Comparison of ENCODE assay signal across 22 mouse cellular contexts in the genomic region with DNA sequence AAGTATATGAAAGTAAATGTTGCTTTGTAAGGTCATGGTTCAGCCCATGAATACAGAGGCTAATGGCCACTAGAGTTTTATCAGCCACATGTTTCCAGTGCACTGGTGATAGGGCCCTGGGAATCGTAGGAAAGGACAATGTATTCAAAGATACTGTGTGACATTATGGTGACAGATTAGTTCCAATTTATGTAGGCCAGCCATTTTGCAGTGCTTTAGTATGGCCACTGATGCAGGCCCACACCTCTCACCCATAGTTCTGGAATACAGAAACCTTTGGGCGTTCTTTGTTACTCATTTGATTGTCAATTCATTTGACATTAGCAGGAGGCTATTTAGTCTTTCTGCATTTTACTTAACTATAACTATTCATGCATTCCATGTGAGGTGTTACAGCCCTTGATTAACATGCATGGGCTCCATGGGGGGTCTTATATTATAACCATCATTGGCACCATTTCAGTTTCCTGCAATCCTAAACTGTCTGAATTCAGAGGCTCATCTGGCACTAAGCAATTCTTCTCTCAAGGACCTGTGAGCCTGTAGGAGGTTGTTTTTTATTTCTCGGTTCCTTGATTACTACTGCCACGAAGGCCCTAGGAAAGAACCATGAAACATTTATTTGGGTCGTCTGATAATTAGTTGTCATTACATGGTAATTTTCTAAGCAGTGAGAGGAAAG. TPM values are rescaled to one million over a fixed set of nuclear protein-coding genes. Genes with fewer than 3 reads are reported as not detected.
A peak's percentile ranks its signal among the peaks of the same experiment; 100 is the strongest.
DNase-seq lines count a peak whose midpoint lies in the region; ATAC-seq and TF ChIP-seq lines count a peak whose summit lies in the region.
"Had no signal": no experiment of that assay in that cellular context is flagged by ENCODE, and none has a peak within 500 bp of the region (broad histone marks: within the 10 kb centered on the region; RNA-seq: fewer than 3 reads in every experiment).

No protein-coding gene starts in this region.

- H3K27me3 ChIP-seq in hindbrain, embryonic 13.5 days, result no peaks in the 10 kb centered on the region
- no peaks in the 10 kb centered on the region for H3K27me3 ChIP-seq in hindbrain, embryonic 11.5 days (ENCODE audit: control insufficient read depth, insufficient read depth, low read length)
- H3K27me3 ChIP-seq in forebrain, embryonic 12.5 days, result no peaks in the 10 kb centered on the region
- no peaks in the 10 kb centered on the region for H3K27me3 ChIP-seq in forebrain, embryonic 16.5 days (replicated peaks; ENCODE audit: control insufficient read depth, insufficient read depth, low read length)
- no peaks in the 10 kb centered on the region for H3K27me3 ChIP-seq in neural tube, embryonic 13.5 days
- H3K27me3 ChIP-seq in stomach, postnatal 0 days (ENCODE audit: control insufficient read depth, insufficient read depth, low read length), result no peaks in the 10 kb centered on the region
- H3K27me3 ChIP-seq: embryonic facial prominence, embryonic 15.5 days; heart, embryonic 15.5 days; limb, embryonic 12.5 days had no signal

- no peak overlapping the region for H3K9ac ChIP-seq in hindbrain, embryonic 13.5 days
- H3K9ac ChIP-seq in hindbrain, embryonic 11.5 days (ENCODE audit: low read depth, low read length), result no peak overlapping the region
- H3K9ac ChIP-seq in forebrain, embryonic 12.5 days, result no peak overlapping the region
- no peak overlapping the region for H3K9ac ChIP-seq in forebrain, embryonic 16.5 days (replicated peaks; ENCODE audit: low read depth, low read length)
- no peak overlapping the region for H3K9ac ChIP-seq in neural tube, embryonic 13.5 days
- H3K9ac ChIP-seq in stomach, postnatal 0 days (ENCODE audit: low read length), result no peak overlapping the region
- H3K9ac ChIP-seq: embryonic facial prominence, embryonic 15.5 days; heart, embryonic 15.5 days; limb, embryonic 12.5 days; liver, postnatal 0 days had no signal

- TF ChIP-seq CTCF in stomach, postnatal 0 days (IDR thresholded peaks at IDR 0.05; ENCODE audit: low read depth), result no peak

- no peaks in the 10 kb centered on the region for H3K4me1 ChIP-seq in hindbrain, embryonic 13.5 days (replicated peaks)
- no peaks in the 10 kb centered on the region for H3K4me1 ChIP-seq in hindbrain, embryonic 11.5 days (replicated peaks; ENCODE audit: control insufficient read depth, insufficient read depth, low read length)
- H3K4me1 ChIP-seq in forebrain, embryonic 12.5 days, result peaks cover 4% of the 10 kb centered on the region; the same call in 1 of the 2 replicates
- H3K4me1 ChIP-seq in forebrain, embryonic 16.5 days (replicated peaks; ENCODE audit: control insufficient read depth, insufficient read depth, low read length), result peaks cover 5% of the 10 kb centered on the region; the same call in 1 of the 2 replicates
- 0 out of 2 replicates have a peak, but pooled peaks cover 11% of the 10 kb centered on the region for H3K4me1 ChIP-seq in neural tube, embryonic 13.5 days (replicated peaks)
- H3K4me1 ChIP-seq in stomach, postnatal 0 days (replicated peaks; ENCODE audit: control insufficient read depth, insufficient read depth), result no peaks in the 10 kb centered on the region
- H3K4me1 ChIP-seq: embryonic facial prominence, embryonic 15.5 days; heart, embryonic 15.5 days; limb, embryonic 12.5 days had no signal

- peak; percentile 57 for ATAC-seq in hindbrain, embryonic 13.5 days (ENCODE audit: low FRiP score)
- no peak for ATAC-seq in hindbrain, embryonic 11.5 days (ENCODE audit: low FRiP score)
- ATAC-seq in forebrain, embryonic 12.5 days (ENCODE audit: low FRiP score), result peak; percentile 30; the same call in 1 of the 2 replicates
- ATAC-seq in forebrain, embryonic 16.5 days, result peak; percentile 62
- peak; percentile 80 for ATAC-seq in neural tube, embryonic 13.5 days (ENCODE audit: low read depth)
- ATAC-seq in stomach, postnatal 0 days (ENCODE audit: low FRiP score, low TSS enrichment), result no peak
- ATAC-seq: liver, postnatal 0 days; lung, postnatal 0 days had no signal

- 57% methylated on average over 5 of the region's 5 CpGs for WGBS in hindbrain, embryonic 13.5 days
- WGBS in hindbrain, embryonic 11.5 days, result 83% methylated on average over 5 of the region's 5 CpGs
- 51% methylated on average over 5 of the region's 5 CpGs for WGBS in forebrain, embryonic 12.5 days
- 20% methylated on average over 5 of the region's 5 CpGs for WGBS in forebrain, embryonic 16.5 days
- WGBS in neural tube, embryonic 13.5 days, result 20% methylated on average over 5 of the region's 5 CpGs
- 86% methylated on average over 5 of the region's 5 CpGs for WGBS in stomach, postnatal 0 days

- no peak overlapping the region for H3K4me3 ChIP-seq in hindbrain, embryonic 13.5 days
- no peak overlapping the region for H3K4me3 ChIP-seq in hindbrain, embryonic 11.5 days (ENCODE audit: low read depth, low read length)
- no peak overlapping the region for H3K4me3 ChIP-seq in forebrain, embryonic 12.5 days (replicated peaks)
- H3K4me3 ChIP-seq in forebrain, embryonic 16.5 days (replicated peaks; ENCODE audit: low read length), result no peak overlapping the region
- no peak overlapping the region for H3K4me3 ChIP-seq in neural tube, embryonic 13.5 days
- H3K4me3 ChIP-seq in stomach, postnatal 0 days (ENCODE audit: low read depth, low read length), result no peak overlapping the region
- H3K4me3 ChIP-seq: embryonic facial prominence, embryonic 15.5 days; heart, embryonic 15.5 days; layer of hippocampus, adult 2 months; limb, embryonic 12.5 days had no signal

- DNase-seq in hindbrain, embryonic 11.5 days (ENCODE audit: low spot score), result no peak
- no peak for DNase-seq in stomach, postnatal 0 days (ENCODE audit: low spot score)
- no peak for DNase-seq in ovary, postnatal 14 days (ENCODE audit: low spot score)
- DNase-seq: adrenal gland, postnatal 25 days; cerebellum, adult 9-10 months; gastrocnemius, postnatal 25 days; heart, postnatal 36 days; kidney, adult 8-10 months; kidney, postnatal 14 days; liver, postnatal 0 days; thymus, postnatal 25 days had no signal

- H3K27ac ChIP-seq in hindbrain, embryonic 13.5 days, result peak overlapping the region; percentile 10; the same call in 1 of the 2 replicates
- H3K27ac ChIP-seq in hindbrain, embryonic 11.5 days (ENCODE audit: low read depth, low read length), result no peak overlapping the region
- no peak overlapping the region for H3K27ac ChIP-seq in forebrain, embryonic 12.5 days
- no peak overlapping the region for H3K27ac ChIP-seq in forebrain, embryonic 16.5 days (ENCODE audit: low read length)
- peak overlapping the region; percentile 3 for H3K27ac ChIP-seq in neural tube, embryonic 13.5 days (replicated peaks)
- no peak overlapping the region for H3K27ac ChIP-seq in stomach, postnatal 0 days (replicated peaks)
- H3K27ac ChIP-seq: embryonic facial prominence, embryonic 15.5 days; heart, embryonic 15.5 days; layer of hippocampus, adult 2 months; limb, embryonic 12.5 days; macrophage had no signal

- no peak overlapping the region for H3K4me2 ChIP-seq in hindbrain, embryonic 13.5 days
- no peak overlapping the region for H3K4me2 ChIP-seq in hindbrain, embryonic 11.5 days (replicated peaks; ENCODE audit: low read depth, low read length)
- H3K4me2 ChIP-seq in forebrain, embryonic 12.5 days, result no peak overlapping the region
- H3K4me2 ChIP-seq in forebrain, embryonic 16.5 days (ENCODE audit: low read length), result no peak overlapping the region
- H3K4me2 ChIP-seq in neural tube, embryonic 13.5 days, result no peak overlapping the region
- no peak overlapping the region for H3K4me2 ChIP-seq in stomach, postnatal 0 days (replicated peaks; ENCODE audit: low read depth)
- H3K4me2 ChIP-seq: embryonic facial prominence, embryonic 15.5 days; heart, embryonic 15.5 days; limb, embryonic 12.5 days; liver, embryonic 11.5 days had no signal

- no peaks in the 10 kb centered on the region for H3K9me3 ChIP-seq in hindbrain, embryonic 13.5 days
- H3K9me3 ChIP-seq in hindbrain, embryonic 11.5 days (ENCODE audit: control insufficient read depth, low read length), result no peaks in the 10 kb centered on the region
- no peaks in the 10 kb centered on the region for H3K9me3 ChIP-seq in forebrain, embryonic 12.5 days
- no peaks in the 10 kb centered on the region for H3K9me3 ChIP-seq in forebrain, embryonic 16.5 days (ENCODE audit: control insufficient read depth, low read length)
- H3K9me3 ChIP-seq in neural tube, embryonic 13.5 days, result no peaks in the 10 kb centered on the region
- H3K9me3 ChIP-seq in stomach, postnatal 0 days (ENCODE audit: control insufficient read depth, low read length), result no peaks in the 10 kb centered on the region
- H3K9me3 ChIP-seq: embryonic facial prominence, embryonic 15.5 days; heart, embryonic 15.5 days; limb, embryonic 12.5 days had no signal

- H3K36me3 ChIP-seq in hindbrain, embryonic 13.5 days, result no peaks in the 10 kb centered on the region
- H3K36me3 ChIP-seq in hindbrain, embryonic 11.5 days (ENCODE audit: control insufficient read depth, insufficient read depth, low read length), result no peaks in the 10 kb centered on the region
- H3K36me3 ChIP-seq in forebrain, embryonic 12.5 days (replicated peaks), result no peaks in the 10 kb centered on the region
- H3K36me3 ChIP-seq in forebrain, embryonic 16.5 days (ENCODE audit: control insufficient read depth, insufficient read depth), result no peaks in the 10 kb centered on the region
- H3K36me3 ChIP-seq in neural tube, embryonic 13.5 days, result 0 out of 2 replicates have a peak, but pooled peaks cover 2% of the 10 kb centered on the region
- no peaks in the 10 kb centered on the region for H3K36me3 ChIP-seq in stomach, postnatal 0 days (ENCODE audit: control insufficient read depth, insufficient read depth, low read length)
- H3K36me3 ChIP-seq: heart, embryonic 15.5 days had no signal

- no peak for TF ChIP-seq EP300 in stomach, postnatal 0 days (optimal IDR thresholded peaks at IDR 0.05)

RNA-seq across cellular contexts. Expression of a gene that starts 54.6 kb away (rescaled TPM):
- polyA plus RNA-seq in hindbrain, embryonic 13.5 days (2015; fragmentation: Nextera tagmentation; extraction: Ambion mirVana), result 21.8 and 25.3 TPM in 2 replicates
- polyA plus RNA-seq in hindbrain, embryonic 11.5 days (2014; fragmentation: Nextera tagmentation; extraction: Ambion mirVana), result 18.8 and 22.5 TPM in 2 replicates
- polyA plus RNA-seq in forebrain, embryonic 12.5 days (2016; fragmentation: Nextera tagmentation; extraction: Ambion mirVana), result 24.5 and 30.7 TPM in 2 replicates
- 20.1 and 22.0 TPM in 2 replicates for polyA plus RNA-seq in forebrain, embryonic 16.5 days (2015; fragmentation: Nextera tagmentation; extraction: Ambion mirVana)
- 35.2 and 37.0 TPM in 2 replicates for polyA plus RNA-seq in neural tube, embryonic 13.5 days (2015; fragmentation: Nextera tagmentation; extraction: Ambion mirVana)
- 16.6 and 18.6 TPM in 2 replicates for polyA plus RNA-seq in stomach, postnatal 0 days (2015; fragmentation: Nextera tagmentation; extraction: Ambion mirVana)

Comparison
In these comparisons a context has a peak if more than half of its experiments do, and no peak if none do; other contexts are left out.
1. ATAC-seq: peak in hindbrain, embryonic 13.5 days (single experiment), forebrain, embryonic 12.5 days (single experiment), forebrain, embryonic 16.5 days (single experiment) and neural tube, embryonic 13.5 days (single experiment); none in hindbrain, embryonic 11.5 days (single experiment) and stomach, postnatal 0 days (single experiment).
2. H3K27ac ChIP-seq: peak in hindbrain, embryonic 13.5 days (single experiment) and neural tube, embryonic 13.5 days (single experiment); none in hindbrain, embryonic 11.5 days (single experiment), forebrain, embryonic 12.5 days (single experiment), forebrain, embryonic 16.5 days (single experiment) and stomach, postnatal 0 days (single experiment).